Mouse (Mus musculus) hindbrain, postnatal 0 days (tissue): ENCODE measurements around the gene Ecsit. TPM values are rescaled to one million over a fixed set of nuclear protein-coding genes. Genes with fewer than 3 reads are reported as not detected.
A peak's percentile ranks its signal among the peaks of the same experiment; 100 is the strongest.

Experiments
- ATAC-seq: fragments of 200-750 bp; cut with Nextera tagmentation; 2 replicates; pipeline ENCODE4 v1.8.0; 2017; ENCODE audit warnings: mild to moderate bottlenecking, moderate TSS enrichment, moderate library complexity
- DNase-seq: peaks from one replicate; pipeline ENCODE4 v3.0.0-alpha.2; 2015; ENCODE audit warnings: low spot score
- H3K27ac ChIP-seq: fragments of 300-500 bp; sonication (generic); 2 replicates; pipeline ENCODE4 v1.5.1; 2014; ENCODE audit warnings: mild to moderate bottlenecking
- H3K27me3 ChIP-seq: fragments of 300-500 bp; sonication (generic); 2 replicates; pipeline ENCODE4 v1.6.1; 2014; ENCODE audit warnings: low read length, mixed read lengths; ENCODE audit not compliant: insufficient read depth
- H3K36me3 ChIP-seq: fragments of 300-500 bp; sonication (generic); 2 replicates; pipeline ENCODE4 v1.6.1; 2014; ENCODE audit warnings: low read length, mixed read lengths; ENCODE audit not compliant: insufficient read depth
- H3K4me1 ChIP-seq: fragments of 300-500 bp; sonication (generic); 2 replicates; pipeline ENCODE4 v1.6.1; 2014; ENCODE audit warnings: antibody characterized with exemption, low read length, mixed read lengths; ENCODE audit not compliant: insufficient read depth
- H3K4me2 ChIP-seq: fragments of 300-500 bp; sonication (generic); 2 replicates; pipeline ENCODE4 v1.6.1; 2014; ENCODE audit warnings: low read depth, mild to moderate bottlenecking, low read length, moderate library complexity, mixed read lengths
- H3K4me3 ChIP-seq: fragments of 300-500 bp; sonication (generic); 2 replicates; pipeline ENCODE4 v1.5.1; 2014; ENCODE audit warnings: low read length
- H3K9ac ChIP-seq: fragments of 300-500 bp; sonication (generic); replicated peaks from 2 replicates; pipeline ENCODE4 v1.6.1; 2014; ENCODE audit warnings: mild to moderate bottlenecking, low read length, moderate library complexity, mixed read lengths
- H3K9me3 ChIP-seq: fragments of 300-500 bp; sonication (generic); 2 replicates; pipeline ENCODE4 v1.6.1; 2016; ENCODE audit warnings: low read length, mixed read lengths
- CTCF ChIP-seq: IDR thresholded peaks from 2 replicates; pipeline ENCODE4 v1.5.1; 2016; ENCODE audit warnings: antibody characterized with exemption, control low read depth, low read depth
- WGBS: fragments of 180-500 bp; shearing (Covaris S2); extraction: QIAGEN DNeasy Blood & Tissue Kit; methylation state at CpG from one replicate; pipeline ENCODE4 v1.1.7; 2014; 5-methylcytosine and 5-hydroxymethylcytosine counted together
- microRNA-seq, 2 experiments: library from miRNA; unstranded; fragments of <30 nt; microRNA quantifications; one replicate each; pipeline ENCODE4; 2016
- polyA plus RNA-seq: library from polyadenylated mRNA; unstranded; fragments of >200 nt; fragmentation: Nextera tagmentation; extraction: Ambion mirVana; gene quantifications from 2 replicates; pipeline ENCODE4 v1.2.1, GENCODE M21; 2015
- total RNA-seq: library from RNA; depleted of rRNA; stranded (reverse); fragments of >200 nt; gene quantifications from 2 replicates; pipeline ENCODE4 v1.2.3, GENCODE M21; 2014; rRNA removed

Gene Ecsit
- total and polyA plus RNA-seq, 2 experiments from 2014 or later: 56.0 to 68.8 TPM

DNA sequence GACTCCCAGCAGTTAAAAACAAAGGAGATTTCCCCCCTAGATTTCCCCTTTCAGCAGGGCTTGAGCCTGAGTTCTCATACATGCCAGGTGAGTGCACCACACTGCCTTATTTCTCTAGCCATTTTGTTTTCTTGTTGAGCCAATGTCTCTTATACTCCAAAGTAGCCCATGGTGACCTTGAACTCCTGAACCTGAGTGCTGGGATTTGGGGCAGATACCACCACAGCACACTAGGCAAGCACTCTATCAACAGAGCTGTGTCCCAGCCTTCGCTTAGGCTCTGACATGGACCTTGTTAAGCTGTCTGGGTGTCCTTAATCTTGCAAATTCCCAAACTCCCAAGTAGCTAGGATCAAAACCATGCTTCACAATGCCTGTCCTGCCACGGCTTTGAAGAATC, 43.4 kb downstream of the Ecsit start:
- Histone ChIP-seq H3K4me1 (no peaks in the 10 kb centered on the region), H3K4me2 (no peak overlapping the region), H3K27me3 (no peaks in the 10 kb centered on the region), H3K36me3 (no peaks in the 10 kb centered on the region), H3K9me3 (no peaks in the 10 kb centered on the region), H3K9ac (no peak overlapping the region), H3K27ac (no peak overlapping the region), H3K4me3 (no peak overlapping the region)
- WGBS: 64% methylated on average over 2 of the region's 2 CpGs
- TF ChIP-seq CTCF: no peak
- ATAC-seq (no peak), DNase-seq (no peak)

DNA sequence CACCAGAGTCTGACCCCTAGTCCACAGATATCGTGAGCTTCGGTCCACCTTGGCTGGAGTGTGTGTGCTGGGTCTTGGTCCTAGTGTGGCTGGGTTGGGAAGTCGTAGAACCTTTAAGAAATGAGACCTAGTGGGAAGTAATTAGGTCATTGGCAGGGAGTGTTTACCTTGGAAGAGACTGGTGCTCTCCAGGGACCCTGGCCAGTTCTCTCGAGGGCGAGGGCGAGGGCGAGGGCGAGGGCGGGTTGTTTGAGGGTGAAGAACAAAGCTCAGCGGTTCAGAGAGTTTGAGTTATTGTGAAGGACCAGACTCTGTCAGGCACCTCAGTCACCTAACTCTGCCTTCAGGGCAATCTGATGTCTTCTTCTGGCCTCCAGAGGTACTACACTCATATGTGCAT, 47.4 kb downstream of the Ecsit start:
- H3K36me3 ChIP-seq: no peaks in the 10 kb centered on the region
- no peak overlapping the region for H3K27ac ChIP-seq
- no peaks in the 10 kb centered on the region for H3K9me3 ChIP-seq
- H3K4me1 ChIP-seq: 0 out of 2 replicates have a peak, but pooled peaks cover 4% of the 10 kb centered on the region
- TF ChIP-seq CTCF: no peak
- no peak overlapping the region for H3K9ac ChIP-seq
- no peak for ATAC-seq
- WGBS: 76% methylated on average over 10 of the region's 10 CpGs
- H3K4me2 ChIP-seq: no peak overlapping the region
- H3K4me3 ChIP-seq: no peak overlapping the region
- H3K27me3 ChIP-seq: no peaks in the 10 kb centered on the region
- no peak for DNase-seq

DNA sequence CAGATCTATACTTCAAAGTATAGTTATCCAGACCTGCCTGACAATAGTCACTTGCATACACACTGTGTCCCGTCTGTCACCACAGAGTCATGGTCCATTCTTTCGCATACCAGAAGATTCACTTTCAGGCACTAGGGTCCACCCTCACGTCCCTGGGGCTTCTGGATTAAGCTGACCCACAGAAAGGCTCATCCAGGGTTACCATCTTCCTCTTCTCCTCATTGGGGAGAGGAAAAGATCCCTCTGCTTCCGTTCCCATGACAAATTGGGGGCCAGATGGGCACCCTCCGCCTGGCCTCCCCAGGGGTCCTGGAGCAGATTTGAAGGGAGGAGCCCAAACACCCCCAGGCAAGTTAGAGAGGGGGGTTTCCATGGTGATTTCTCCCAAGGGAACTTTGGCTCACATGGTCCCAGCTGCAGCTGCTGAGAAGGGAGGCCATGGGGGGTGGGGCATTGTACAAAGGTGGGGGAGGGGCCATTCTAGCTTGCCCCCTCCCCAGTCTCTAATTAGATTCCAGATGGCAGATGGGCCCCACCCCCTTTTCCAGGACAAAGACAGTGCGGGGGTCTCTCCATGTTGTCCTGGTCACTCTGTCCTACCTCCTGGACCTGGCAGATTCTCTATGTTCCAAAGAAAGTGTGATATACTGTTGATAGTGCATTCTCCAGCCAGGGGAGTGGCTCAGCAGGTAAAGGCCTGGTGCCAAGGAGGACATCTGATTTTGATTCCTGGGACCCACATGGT, 49.8 kb downstream of the Ecsit start:
- Histone ChIP-seq H3K4me3 (no peak overlapping the region), H3K9me3 (no peaks in the 10 kb centered on the region), H3K27ac (no peak overlapping the region), H3K27me3 (no peaks in the 10 kb centered on the region), H3K9ac (no peak overlapping the region), H3K4me2 (no peak overlapping the region), H3K4me1 (0 out of 2 replicates have a peak, but pooled peaks cover 4% of the 10 kb centered on the region), H3K36me3 (peaks cover 9% of the 10 kb centered on the region)
- TF ChIP-seq CTCF: no peak
- peak; percentile 37 for ATAC-seq
- peak; percentile 69 for DNase-seq
- WGBS: 21% methylated on average over 6 of the region's 6 CpGs

DNA sequence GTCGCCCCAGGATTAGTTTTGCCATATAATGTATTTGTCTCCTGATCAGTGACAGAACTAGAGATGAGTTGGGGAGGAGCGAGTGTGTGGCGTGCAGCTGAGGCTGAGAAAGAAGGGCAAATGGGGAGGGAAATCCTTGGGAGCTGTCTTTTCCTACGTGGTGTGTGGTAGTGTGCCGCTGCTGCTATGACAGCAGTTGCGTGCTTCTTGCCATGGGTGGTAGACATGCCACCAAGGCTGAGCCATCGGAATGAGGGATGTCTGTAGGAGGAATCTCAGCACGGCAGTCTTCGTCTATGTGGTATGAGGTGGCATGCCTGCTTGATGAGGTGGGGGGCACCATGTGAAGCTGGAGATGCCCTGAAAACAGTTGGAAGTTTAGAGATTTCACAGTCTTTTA, 54.9 kb downstream of the Ecsit start:
- no peaks in the 10 kb centered on the region for H3K27me3 ChIP-seq
- H3K9me3 ChIP-seq: no peaks in the 10 kb centered on the region
- WGBS: 90% methylated on average over 9 of the region's 9 CpGs
- H3K36me3 ChIP-seq: peaks cover 21% of the 10 kb centered on the region
- H3K4me2 ChIP-seq: no peak overlapping the region
- no peak for DNase-seq
- no peak overlapping the region for H3K9ac ChIP-seq
- no peaks in the 10 kb centered on the region for H3K4me1 ChIP-seq
- no peak overlapping the region for H3K4me3 ChIP-seq
- TF ChIP-seq CTCF: no peak
- H3K27ac ChIP-seq: no peak overlapping the region
- no peak for ATAC-seq

DNA sequence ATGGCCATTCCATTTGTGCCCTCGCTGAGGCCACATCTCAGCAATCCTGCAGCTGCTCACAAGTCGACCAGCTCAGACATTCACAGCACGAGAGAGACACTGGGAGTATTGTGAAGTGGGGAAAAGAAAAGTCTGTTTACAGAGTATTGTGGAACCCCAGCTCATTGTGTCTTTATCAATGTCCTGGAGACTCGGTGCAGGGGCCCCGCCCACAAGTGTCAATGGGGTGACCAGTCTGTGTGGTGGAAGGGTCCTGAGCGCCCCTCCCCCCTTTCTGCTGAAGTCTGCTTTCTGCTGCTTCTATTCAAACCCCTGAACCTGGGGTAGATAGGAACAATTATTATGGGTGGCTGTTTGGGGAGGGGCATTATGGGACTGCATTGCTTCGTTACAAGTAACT, 56.8 kb downstream of the Ecsit start:
- peaks cover 34% of the 10 kb centered on the region for H3K36me3 ChIP-seq
- no peak for TF ChIP-seq CTCF

DNA sequence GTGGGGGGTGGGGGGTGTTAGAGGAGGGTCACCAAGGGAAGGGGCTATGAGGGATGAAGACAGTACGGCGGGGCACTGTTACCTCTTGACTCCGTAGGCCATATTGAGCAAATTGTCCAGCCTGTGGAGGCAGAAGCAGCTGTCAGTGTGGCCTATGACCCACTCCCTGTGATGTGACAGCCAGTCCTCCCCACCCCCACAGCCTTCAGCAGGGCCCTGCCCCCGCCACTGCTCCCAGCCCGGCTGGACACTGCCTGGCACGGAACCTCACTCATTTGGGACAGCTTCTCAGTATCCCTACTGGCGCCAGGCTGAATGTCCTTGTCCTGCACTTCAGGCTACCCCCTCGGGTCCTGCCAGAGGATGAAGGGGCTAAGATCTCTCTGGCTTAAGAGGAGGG, 60.6 kb downstream of the Ecsit start:
- Histone ChIP-seq H3K9me3 (no peaks in the 10 kb centered on the region), H3K36me3 (peaks cover 29% of the 10 kb centered on the region), H3K4me2 (no peak overlapping the region), H3K4me3 (no peak overlapping the region), H3K27ac (no peak overlapping the region), H3K27me3 (no peaks in the 10 kb centered on the region), H3K9ac (no peak overlapping the region), H3K4me1 (no peaks in the 10 kb centered on the region)
- WGBS: 46% methylated on average over 8 of the region's 8 CpGs
- no peak for TF ChIP-seq CTCF
- no peak for DNase-seq
- no peak for ATAC-seq

More for the DNA sequence above, 56.8 kb downstream of the Ecsit start:
- Histone ChIP-seq H3K9me3 (no peaks in the 10 kb centered on the region), H3K27me3 (no peaks in the 10 kb centered on the region), H3K4me3 (no peak overlapping the region), H3K4me2 (no peak overlapping the region), H3K9ac (no peak overlapping the region), H3K4me1 (no peaks in the 10 kb centered on the region), H3K27ac (no peak overlapping the region)
- no peak for DNase-seq
- 16% methylated on average over 7 of the region's 7 CpGs for WGBS
- no peak for ATAC-seq

Small RNAs within 50 kb of the gene (microRNA-seq; reads per million reads assigned to microRNA genes)
- gene Mir7084: 0.36 to 0.53 reads per million in 2 experiments

Other genes starting within 250 kb of the Ecsit start
- not detected in 2 replicates for gene Angptl8, start 249.9 kb downstream of the Ecsit start, total RNA-seq
- gene Angptl8, start 249.9 kb downstream of the Ecsit start, polyA plus RNA-seq: 0.34 and 0.57 TPM in 2 replicates
- 15.6 and 20.6 TPM in 2 replicates for gene Dock6, start 232.8 kb downstream of the Ecsit start, total RNA-seq
- gene Dock6, start 232.8 kb downstream of the Ecsit start, polyA plus RNA-seq: 11.5 and 11.7 TPM in 2 replicates
- 23.1 and 28.6 TPM in 2 replicates for gene Rab3d, start 167.2 kb downstream of the Ecsit start, total RNA-seq
- 20.3 and 21.6 TPM in 2 replicates for gene Rab3d, start 167.2 kb downstream of the Ecsit start, polyA plus RNA-seq
- gene Ccdc159, start 158.0 kb downstream of the Ecsit start, total RNA-seq: 6.0 and 8.4 TPM in 2 replicates
- 3.9 and 4.0 TPM in 2 replicates for gene Ccdc159, start 158.0 kb downstream of the Ecsit start, polyA plus RNA-seq
- 34.9 and 52.0 TPM in 2 replicates for gene Tmem205, start 157.9 kb downstream of the Ecsit start, total RNA-seq
- gene Tmem205, start 157.9 kb downstream of the Ecsit start, polyA plus RNA-seq: 56.2 and 56.3 TPM in 2 replicates
- gene Plppr2, start 148.4 kb downstream of the Ecsit start, total RNA-seq: 147 and 151 TPM in 2 replicates
- gene Plppr2, start 148.4 kb downstream of the Ecsit start, polyA plus RNA-seq: 85.6 and 95.2 TPM in 2 replicates
- 27.8 and 35.8 TPM in 2 replicates for gene Swsap1, start 129.7 kb downstream of the Ecsit start, total RNA-seq
- gene Swsap1, start 129.7 kb downstream of the Ecsit start, polyA plus RNA-seq: 8.0 and 9.0 TPM in 2 replicates
- 0.89 and 1.7 TPM in 2 replicates for gene Epor, start 121.9 kb downstream of the Ecsit start, total RNA-seq
- 2.3 TPM in 2 replicates for gene Epor, start 121.9 kb downstream of the Ecsit start, polyA plus RNA-seq
- gene Rgl3, start 96.0 kb downstream of the Ecsit start, total RNA-seq: 4.2 and 5.1 TPM in 2 replicates
- gene Rgl3, start 96.0 kb downstream of the Ecsit start, polyA plus RNA-seq: 2.5 and 3.5 TPM in 2 replicates
- gene Ccdc151, start 82.8 kb downstream of the Ecsit start, total RNA-seq: 3.3 and 6.0 TPM in 2 replicates
- 4.2 and 4.6 TPM in 2 replicates for gene Ccdc151, start 82.8 kb downstream of the Ecsit start, polyA plus RNA-seq
- 84.9 and 89.7 TPM in 2 replicates for gene Prkcsh, start 82.6 kb downstream of the Ecsit start, total RNA-seq
- gene Prkcsh, start 82.6 kb downstream of the Ecsit start, polyA plus RNA-seq: 67.5 and 69.7 TPM in 2 replicates
- gene Elavl3, start 33.4 kb downstream of the Ecsit start, total RNA-seq: 192 and 204 TPM in 2 replicates
- gene Elavl3, start 33.4 kb downstream of the Ecsit start, polyA plus RNA-seq: 69.9 and 71.7 TPM in 2 replicates
- gene Gm49318, start 14.2 kb downstream of the Ecsit start, total RNA-seq: not detected in 2 replicates
- gene Gm49318, start 14.2 kb downstream of the Ecsit start, polyA plus RNA-seq: not detected in 2 replicates
- 28.8 and 30.0 TPM in 2 replicates for gene Zfp653, start 14.1 kb downstream of the Ecsit start, total RNA-seq
- 12.8 and 13.2 TPM in 2 replicates for gene Zfp653, start 14.1 kb downstream of the Ecsit start, polyA plus RNA-seq
- gene Cnn1, start 13.8 kb upstream of the Ecsit start, total RNA-seq: 0.40 and 0.52 TPM in 2 replicates
- 0.66 and 1.1 TPM in 2 replicates for gene Cnn1, start 13.8 kb upstream of the Ecsit start, polyA plus RNA-seq
- gene Elof1, start 31.7 kb upstream of the Ecsit start, total RNA-seq: 142 and 165 TPM in 2 replicates
- 171 and 178 TPM in 2 replicates for gene Elof1, start 31.7 kb upstream of the Ecsit start, polyA plus RNA-seq
- 0.18 and 1.8 TPM in 2 replicates for gene Acp5, start 50.3 kb upstream of the Ecsit start, total RNA-seq
- 0.63 and 1.2 TPM in 2 replicates for gene Acp5, start 50.3 kb upstream of the Ecsit start, polyA plus RNA-seq
- gene Pigyl, start 71.4 kb upstream of the Ecsit start, total RNA-seq: 20.5 and 37.1 TPM in 2 replicates
- 109 and 111 TPM in 2 replicates for gene Pigyl, start 71.4 kb upstream of the Ecsit start, polyA plus RNA-seq
- gene Zfp872, start 102.7 kb upstream of the Ecsit start, total RNA-seq: 0.26 TPM in 1 of 2 replicates, not detected in the other
- 0.24 and 0.33 TPM in 2 replicates for gene Zfp872, start 102.7 kb upstream of the Ecsit start, polyA plus RNA-seq
- gene Zfp809, start 140.3 kb upstream of the Ecsit start, total RNA-seq: 5.3 and 6.4 TPM in 2 replicates
- gene Zfp809, start 140.3 kb upstream of the Ecsit start, polyA plus RNA-seq: 6.1 and 8.4 TPM in 2 replicates
- gene Zfp599, start 174.5 kb upstream of the Ecsit start, total RNA-seq: 3.0 and 5.5 TPM in 2 replicates
- 4.8 and 5.2 TPM in 2 replicates for gene Zfp599, start 174.5 kb upstream of the Ecsit start, polyA plus RNA-seq
- gene Zfp810, start 222.2 kb upstream of the Ecsit start, total RNA-seq: 25.4 and 41.4 TPM in 2 replicates
- 24.2 and 25.1 TPM in 2 replicates for gene Zfp810, start 222.2 kb upstream of the Ecsit start, polyA plus RNA-seq